Mouse (Mus musculus): ENCODE data around the gene Tcp10a. TPM values are rescaled to one million over a fixed set of nuclear protein-coding genes. Genes with fewer than 3 reads are reported as not detected.
"Not testable (repeated sequence)": the region's sequence is repeated elsewhere in the genome, so short reads cannot be mapped to it uniquely, and the experiment has no call there.

Gene Tcp10a
- total and polyA plus RNA-seq, 2 experiments from 2014 or later, result not detected

DNA sequence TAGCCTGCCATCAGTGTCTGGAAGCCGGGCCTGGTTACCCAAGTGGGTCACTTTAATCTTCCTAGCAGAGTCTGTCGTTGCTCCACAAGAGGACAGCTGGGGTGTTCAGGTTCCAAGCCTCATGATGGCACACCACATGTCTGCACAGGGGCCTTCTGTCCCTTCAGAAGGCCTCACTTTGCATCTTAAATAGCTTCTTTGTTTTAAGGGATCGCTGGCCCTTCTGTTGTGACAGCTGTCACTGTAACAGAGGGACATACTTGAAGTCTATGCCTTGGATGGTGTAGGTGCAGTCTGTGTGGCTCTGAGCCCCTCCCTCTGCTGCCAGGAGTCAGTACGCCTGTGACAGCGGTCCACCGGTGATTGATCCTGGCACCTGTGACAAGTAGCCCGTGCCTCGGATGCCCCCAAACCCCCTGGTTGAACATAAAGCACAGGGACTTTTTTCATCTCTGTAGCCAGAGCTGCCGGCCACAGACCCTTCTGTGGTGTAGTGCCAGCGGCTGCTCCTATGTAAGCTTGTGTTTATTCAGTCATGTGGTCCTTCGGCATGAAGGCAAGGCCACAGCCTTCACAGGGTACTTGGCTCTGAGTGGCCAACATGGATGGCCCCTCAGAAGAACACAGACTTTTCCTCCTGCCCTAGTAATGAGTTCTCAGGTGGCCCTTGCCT lies 32.3 kb upstream of the Tcp10a start:
- H3K9me3 ChIP-seq (ENCODE audit: low read length), result no peaks in the 10 kb centered on the region
- peak overlapping the region; percentile 17; the same call in 1 of the 2 replicates for H3K27ac ChIP-seq (ENCODE audit: low read depth, low read length)
- no peak for TF ChIP-seq CTCF (IDR thresholded peaks at IDR 0.05; ENCODE audit: low read depth)
- 29% methylated on average over 11 of the region's 11 CpGs for WGBS
- no peaks in the 10 kb centered on the region for H3K4me1 ChIP-seq (ENCODE audit: insufficient read depth)
- H3K27me3 ChIP-seq (ENCODE audit: insufficient read depth, low read length), result no peaks in the 10 kb centered on the region
- H3K36me3 ChIP-seq (ENCODE audit: insufficient read depth), result peaks cover 21% of the 10 kb centered on the region
- no peak overlapping the region for H3K9ac ChIP-seq
- peak; percentile 85 for ATAC-seq
- DNase-seq, result peak; percentile 79
- no peak overlapping the region for H3K4me2 ChIP-seq (ENCODE audit: low read depth)
- no peak overlapping the region for H3K4me3 ChIP-seq (ENCODE audit: low read depth, low read length)

- 63% methylated on average over 8 of the region's 8 CpGs for whole genome bisulfite sequencing
Observed at GRCm38 (mm10) chr17:7306278-7307196, 17.9 kb upstream of the Tcp10a start.

DNA sequence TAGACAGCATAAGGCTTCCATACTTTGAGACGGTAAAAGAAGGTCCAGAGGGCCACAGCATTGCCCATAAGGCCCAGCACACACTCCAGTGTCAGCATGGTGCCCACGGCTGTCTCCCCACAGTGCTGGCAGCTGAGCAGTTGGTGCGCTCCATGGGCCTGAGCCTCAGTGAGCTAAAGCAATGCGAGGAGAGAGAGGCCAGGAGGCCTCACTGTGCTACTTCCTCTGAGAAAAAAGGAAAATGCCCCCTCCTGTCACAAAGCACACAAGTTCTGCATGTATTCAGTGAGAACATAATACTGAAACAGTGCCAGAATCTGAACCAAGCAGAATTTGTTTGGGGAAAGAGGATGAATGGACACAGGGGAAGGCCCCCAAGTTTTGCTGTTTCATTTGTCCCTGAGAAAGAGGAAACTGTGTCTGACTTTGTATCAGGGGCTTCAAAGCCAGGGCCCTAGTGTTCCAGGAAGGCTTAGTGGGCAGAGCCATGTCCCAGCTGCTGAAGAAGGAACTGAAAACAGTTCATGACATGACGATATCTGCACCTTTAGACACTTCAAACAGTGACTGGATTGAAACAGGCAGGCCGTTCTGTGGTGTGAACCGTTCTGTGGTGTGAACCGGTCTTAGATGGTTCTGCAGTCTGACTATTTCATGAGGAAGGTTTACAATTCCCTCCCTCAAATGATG lies 8.6 kb upstream of the Tcp10a start:
- 64% methylated on average over 6 of the region's 8 CpGs for WGBS
- H3K4me3 ChIP-seq (ENCODE audit: low read depth, low read length); H3K36me3 ChIP-seq (ENCODE audit: insufficient read depth); H3K27ac ChIP-seq (ENCODE audit: low read depth, low read length); H3K9me3 ChIP-seq (ENCODE audit: low read length); H3K4me1 ChIP-seq (ENCODE audit: insufficient read depth); DNase-seq; H3K9ac ChIP-seq; H3K27me3 ChIP-seq (ENCODE audit: insufficient read depth, low read length); H3K4me2 ChIP-seq (ENCODE audit: low read depth): not testable (repeated sequence)
- peak; percentile 45 for ATAC-seq

More at GRCm38 (mm10) chr17:7306278-7307196, 17.9 kb upstream of the Tcp10a start:
- DNase-seq (peak; percentile 24), ATAC-seq (peak; percentile 96)
- H3K4me2 ChIP-seq (ENCODE audit: low read depth); H3K9me3 ChIP-seq (ENCODE audit: low read length); H3K4me3 ChIP-seq (ENCODE audit: low read depth, low read length); H3K27ac ChIP-seq (ENCODE audit: low read depth, low read length); H3K4me1 ChIP-seq (ENCODE audit: insufficient read depth); H3K36me3 ChIP-seq (ENCODE audit: insufficient read depth); H3K9ac ChIP-seq; H3K27me3 ChIP-seq (ENCODE audit: insufficient read depth, low read length): not testable (repeated sequence)
- TF ChIP-seq CTCF (IDR thresholded peaks at IDR 0.05; ENCODE audit: low read depth), result peak; percentile 69

DNA sequence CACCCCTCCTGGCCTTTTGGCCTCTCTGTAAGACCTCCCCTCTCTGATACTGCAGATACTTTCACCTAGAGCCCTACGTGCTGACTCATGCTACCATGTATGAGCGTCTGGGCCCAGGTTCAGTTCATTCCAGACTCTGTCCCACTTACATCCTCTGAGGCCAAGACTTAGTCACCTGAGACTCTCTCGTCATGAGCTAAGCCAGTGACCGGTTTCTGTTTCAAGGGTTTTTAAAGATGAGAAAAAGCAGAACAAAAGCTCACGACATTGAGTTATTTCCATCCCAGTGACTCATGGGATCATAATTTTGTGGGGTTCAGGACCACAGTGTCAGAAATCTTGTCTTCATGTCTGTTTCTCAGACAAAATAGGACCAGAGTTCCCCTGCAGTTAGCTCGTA lies 4.7 kb upstream of the Tcp10a start:
- not testable (repeated sequence) for DNase-seq; H3K9me3 ChIP-seq (ENCODE audit: low read length); H3K4me2 ChIP-seq (ENCODE audit: low read depth); H3K4me1 ChIP-seq (ENCODE audit: insufficient read depth); ATAC-seq; H3K4me3 ChIP-seq (ENCODE audit: low read depth, low read length); H3K27me3 ChIP-seq (ENCODE audit: insufficient read depth, low read length); H3K36me3 ChIP-seq (ENCODE audit: insufficient read depth); H3K27ac ChIP-seq (ENCODE audit: low read depth, low read length); H3K9ac ChIP-seq
- WGBS, result 92% methylated on average over 6 of the region's 6 CpGs

DNA sequence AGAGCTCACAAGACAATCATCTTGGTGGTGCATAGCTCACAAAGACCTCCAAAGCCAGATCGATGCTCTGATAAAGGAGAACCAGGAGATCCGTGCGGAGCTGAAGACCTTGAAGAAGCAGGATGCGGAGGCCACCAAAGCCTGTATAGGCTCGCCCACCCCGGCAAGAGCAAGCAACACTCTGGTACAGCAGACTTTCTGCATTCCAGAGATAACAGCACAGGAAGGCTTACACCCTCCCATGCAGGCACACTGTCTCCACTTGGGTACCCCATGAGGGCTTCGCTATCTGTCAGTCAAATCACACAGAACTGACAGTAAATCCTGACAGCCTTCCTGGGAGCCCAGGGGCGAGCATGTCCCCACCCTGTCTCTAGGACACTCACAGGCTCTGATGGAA lies 2.0 kb downstream of the Tcp10a start:
- 72% methylated on average over 3 of the region's 8 CpGs for WGBS
- ATAC-seq, DNase-seq: not testable (repeated sequence)

GRCm38 (mm10) chr17:7332745-7333144 lies 8.3 kb downstream of the Tcp10a start:
- not testable (repeated sequence) for H3K4me3 ChIP-seq (ENCODE audit: low read depth, low read length); H3K4me1 ChIP-seq (ENCODE audit: insufficient read depth); H3K9me3 ChIP-seq (ENCODE audit: low read length); ATAC-seq; H3K36me3 ChIP-seq (ENCODE audit: insufficient read depth); H3K9ac ChIP-seq; DNase-seq; H3K4me2 ChIP-seq (ENCODE audit: low read depth); H3K27me3 ChIP-seq (ENCODE audit: insufficient read depth, low read length); H3K27ac ChIP-seq (ENCODE audit: low read depth, low read length)
- WGBS, result 83% methylated on average over 3 of the region's 5 CpGs

More for the DNA sequence above, 2.0 kb downstream of the Tcp10a start:
- not testable (repeated sequence) for H3K9me3 ChIP-seq (ENCODE audit: low read length); H3K4me1 ChIP-seq (ENCODE audit: insufficient read depth); H3K27me3 ChIP-seq (ENCODE audit: insufficient read depth, low read length); H3K4me3 ChIP-seq (ENCODE audit: low read depth, low read length); H3K36me3 ChIP-seq (ENCODE audit: insufficient read depth); H3K9ac ChIP-seq; H3K27ac ChIP-seq (ENCODE audit: low read depth, low read length); H3K4me2 ChIP-seq (ENCODE audit: low read depth)

GRCm38 (mm10) chr17:7337381-7337780 lies 12.9 kb downstream of the Tcp10a start:
- DNase-seq (peak; percentile 11), ATAC-seq (peak; percentile 36; the same call in 1 of the 2 replicates)
- not testable (repeated sequence) for H3K4me1 ChIP-seq (ENCODE audit: insufficient read depth); H3K4me2 ChIP-seq (ENCODE audit: low read depth); H3K9me3 ChIP-seq (ENCODE audit: low read length); H3K27me3 ChIP-seq (ENCODE audit: insufficient read depth, low read length); H3K36me3 ChIP-seq (ENCODE audit: insufficient read depth); H3K9ac ChIP-seq; H3K4me3 ChIP-seq (ENCODE audit: low read depth, low read length); H3K27ac ChIP-seq (ENCODE audit: low read depth, low read length)
- 58% methylated on average over 8 of the region's 9 CpGs for WGBS

- not testable (repeated sequence) for H3K4me2 ChIP-seq (ENCODE audit: low read depth); H3K36me3 ChIP-seq (ENCODE audit: insufficient read depth); ATAC-seq; H3K4me1 ChIP-seq (ENCODE audit: insufficient read depth); H3K4me3 ChIP-seq (ENCODE audit: low read depth, low read length); H3K27me3 ChIP-seq (ENCODE audit: insufficient read depth, low read length); H3K27ac ChIP-seq (ENCODE audit: low read depth, low read length); H3K9ac ChIP-seq; H3K9me3 ChIP-seq (ENCODE audit: low read length)
- DNase-seq, result peak; percentile 28
- 39% methylated on average over 2 of the region's 3 CpGs for WGBS
Observed at GRCm38 (mm10) chr17:7348765-7349164, 24.3 kb downstream of the Tcp10a start.

- not testable (repeated sequence) for H3K27me3 ChIP-seq (ENCODE audit: insufficient read depth, low read length); H3K4me3 ChIP-seq (ENCODE audit: low read depth, low read length); H3K4me1 ChIP-seq (ENCODE audit: insufficient read depth); ATAC-seq; DNase-seq; H3K9me3 ChIP-seq (ENCODE audit: low read length); H3K4me2 ChIP-seq (ENCODE audit: low read depth); H3K27ac ChIP-seq (ENCODE audit: low read depth, low read length); H3K36me3 ChIP-seq (ENCODE audit: insufficient read depth); H3K9ac ChIP-seq
- 100% methylated on average over 1 of the region's 1 CpGs for WGBS
Observed at GRCm38 (mm10) chr17:7352596-7352995, 28.1 kb downstream of the Tcp10a start, which contains the start of gene Ttll2. Gene Ttll2 (minus strand): TSS chr17:7352696.

- H3K4me3 ChIP-seq (ENCODE audit: low read depth, low read length); H3K4me1 ChIP-seq (ENCODE audit: insufficient read depth); H3K27ac ChIP-seq (ENCODE audit: low read depth, low read length); H3K27me3 ChIP-seq (ENCODE audit: insufficient read depth, low read length); H3K4me2 ChIP-seq (ENCODE audit: low read depth); H3K9ac ChIP-seq; H3K36me3 ChIP-seq (ENCODE audit: insufficient read depth); H3K9me3 ChIP-seq (ENCODE audit: low read length): not testable (repeated sequence)
- DNase-seq (peak; percentile 9), ATAC-seq (peak; percentile 55)
- WGBS, result 60% methylated on average over 4 of the region's 4 CpGs
Observed at GRCm38 (mm10) chr17:7359806-7360205, 35.4 kb downstream of the Tcp10a start.
